ENCODE assay signal across 23 mouse cellular contexts in genomic region chr4:128260907-128261560, GRCm38 (mm10). TPM values are rescaled to one million over a fixed set of nuclear protein-coding genes. Genes with fewer than 3 reads are reported as not detected.
DNase-seq lines count a peak whose midpoint lies in the region; ATAC-seq and TF ChIP-seq lines count a peak whose summit lies in the region.
"Had no signal": no experiment of that assay in that cellular context is flagged by ENCODE, and none has a peak within 500 bp of the region (broad histone marks: within the 10 kb centered on the region; RNA-seq: fewer than 3 reads in every experiment).

Hmgb4 (minus strand) TSS chr4:128260957.

- H3K9me3 ChIP-seq in hindbrain, embryonic 13.5 days, result no peaks in the 10 kb centered on the region
- H3K9me3 ChIP-seq in hindbrain, embryonic 10.5 days, result 0 out of 2 replicates have a peak, but pooled peaks cover 2% of the 10 kb centered on the region
- H3K9me3 ChIP-seq in midbrain, embryonic 12.5 days, result no peaks in the 10 kb centered on the region
- no peaks in the 10 kb centered on the region for H3K9me3 ChIP-seq in midbrain, embryonic 10.5 days (replicated peaks)
- no peaks in the 10 kb centered on the region for H3K9me3 ChIP-seq in midbrain, embryonic 16.5 days (replicated peaks; ENCODE audit: control insufficient read depth, low read length, poor library complexity, severe bottlenecking)
- H3K9me3 ChIP-seq: hindbrain, embryonic 12.5 days; stomach, embryonic 15.5 days had no signal

- no peak for TF ChIP-seq POLR2A in brain, embryonic 14.5 days (IDR thresholded peaks at IDR 0.05; ENCODE audit: borderline replicate concordance, extremely low read depth, insufficient read depth, insufficient read length, poor library complexity, severe bottlenecking)

- H3K27me3 ChIP-seq in hindbrain, embryonic 13.5 days, result no peaks in the 10 kb centered on the region
- no peaks in the 10 kb centered on the region for H3K27me3 ChIP-seq in hindbrain, embryonic 10.5 days (ENCODE audit: insufficient read depth, poor library complexity, severe bottlenecking)
- no peaks in the 10 kb centered on the region for H3K27me3 ChIP-seq in midbrain, embryonic 12.5 days
- H3K27me3 ChIP-seq in midbrain, embryonic 10.5 days (ENCODE audit: low read depth, poor library complexity, severe bottlenecking), result no peaks in the 10 kb centered on the region
- H3K27me3 ChIP-seq in midbrain, embryonic 16.5 days (ENCODE audit: control insufficient read depth, insufficient read depth, low read depth, low read length), result no peaks in the 10 kb centered on the region
- H3K27me3 ChIP-seq: CH12.LX; hindbrain, embryonic 12.5 days; stomach, embryonic 15.5 days had no signal

- no peak for ATAC-seq in hindbrain, embryonic 13.5 days (ENCODE audit: low FRiP score)
- no peak for ATAC-seq in midbrain, embryonic 12.5 days (ENCODE audit: low FRiP score, low read depth)
- ATAC-seq in midbrain, embryonic 16.5 days, result peak; percentile 39; the same call in 1 of the 2 replicates

- 66% methylated on average over 8 of the region's 8 CpGs for WGBS in hindbrain, embryonic 13.5 days
- 76% methylated on average over 8 of the region's 8 CpGs for WGBS in hindbrain, embryonic 10.5 days
- WGBS in midbrain, embryonic 12.5 days, result 70% methylated on average over 8 of the region's 8 CpGs
- 82% methylated on average over 8 of the region's 8 CpGs for WGBS in midbrain, embryonic 10.5 days
- WGBS in midbrain, embryonic 16.5 days, result 49% methylated on average over 8 of the region's 8 CpGs

- no peak within 1 kb of the TSS for H3K9ac ChIP-seq in hindbrain, embryonic 13.5 days
- H3K9ac ChIP-seq in midbrain, embryonic 12.5 days (replicated peaks), result no peak within 1 kb of the TSS
- H3K9ac ChIP-seq in midbrain, embryonic 16.5 days (ENCODE audit: low read depth, low read length), result no peak within 1 kb of the TSS
- H3K9ac ChIP-seq: hindbrain, embryonic 12.5 days; stomach, embryonic 15.5 days had no signal

- 0 out of 2 replicates have a peak, but pooled peaks cover 7% of the 10 kb centered on the region for H3K4me1 ChIP-seq in hindbrain, embryonic 13.5 days (replicated peaks)
- H3K4me1 ChIP-seq in hindbrain, embryonic 10.5 days (replicated peaks), result no peaks in the 10 kb centered on the region
- H3K4me1 ChIP-seq in midbrain, embryonic 12.5 days, result no peaks in the 10 kb centered on the region
- no peaks in the 10 kb centered on the region for H3K4me1 ChIP-seq in midbrain, embryonic 10.5 days
- no peaks in the 10 kb centered on the region for H3K4me1 ChIP-seq in midbrain, embryonic 16.5 days (ENCODE audit: control insufficient read depth, insufficient read depth, low read length)
- H3K4me1 ChIP-seq: heart, embryonic 10.5 days; hindbrain, embryonic 12.5 days; stomach, embryonic 15.5 days had no signal

- H3K36me3 ChIP-seq in hindbrain, embryonic 13.5 days, result no peaks in the 10 kb centered on the region
- H3K36me3 ChIP-seq in hindbrain, embryonic 10.5 days, result no peaks in the 10 kb centered on the region
- no peaks in the 10 kb centered on the region for H3K36me3 ChIP-seq in midbrain, embryonic 12.5 days
- H3K36me3 ChIP-seq in midbrain, embryonic 10.5 days, result no peaks in the 10 kb centered on the region
- no peaks in the 10 kb centered on the region for H3K36me3 ChIP-seq in midbrain, embryonic 16.5 days (ENCODE audit: control insufficient read depth, insufficient read depth, low read length)
- H3K36me3 ChIP-seq: heart, embryonic 10.5 days; hindbrain, embryonic 12.5 days; stomach, embryonic 15.5 days had no signal

- no peak for DNase-seq in hindbrain, embryonic 10.5 days (ENCODE audit: low spot score)
- no peak for DNase-seq in midbrain, embryonic 10.5 days (ENCODE audit: low spot score)
- peak; percentile 40 for DNase-seq in brain, embryonic 14.5 days (ENCODE audit: low read depth)
- no peak for DNase-seq in thymus, postnatal 36 days
- DNase-seq in Muller cell, postnatal 12 days (ENCODE audit: inconsistent ontology term), result no peak
- DNase-seq: cerebellum, adult 8-10 months; kidney, adult 8-10 months; kidney, postnatal 14 days; liver; lung, postnatal 4 days; right cerebral cortex, postnatal 14 days had no signal

- TF ChIP-seq CTCF in brain, embryonic 14.5 days (IDR thresholded peaks at IDR 0.05; ENCODE audit: borderline replicate concordance, extremely low read depth, insufficient read depth, insufficient read length), result no peak

- no peak within 1 kb of the TSS for H3K4me2 ChIP-seq in hindbrain, embryonic 13.5 days
- H3K4me2 ChIP-seq in midbrain, embryonic 12.5 days (replicated peaks), result no peak within 1 kb of the TSS
- H3K4me2 ChIP-seq in midbrain, embryonic 16.5 days (ENCODE audit: low read length), result no peak within 1 kb of the TSS
- H3K4me2 ChIP-seq: hindbrain, embryonic 12.5 days; stomach, embryonic 15.5 days had no signal

- 0 out of 2 replicates have a peak within 1 kb of the TSS, but pooled peaks have one; percentile 19 for H3K27ac ChIP-seq in hindbrain, embryonic 13.5 days
- no peak within 1 kb of the TSS for H3K27ac ChIP-seq in hindbrain, embryonic 10.5 days
- peak within 1 kb of the TSS; percentile 10; the same call in 1 of the 2 replicates for H3K27ac ChIP-seq in midbrain, embryonic 12.5 days (replicated peaks)
- no peak within 1 kb of the TSS for H3K27ac ChIP-seq in midbrain, embryonic 10.5 days (replicated peaks)
- peak within 1 kb of the TSS; percentile 63 for H3K27ac ChIP-seq in midbrain, embryonic 16.5 days (ENCODE audit: low read length)
- H3K27ac ChIP-seq: heart, embryonic 10.5 days; hindbrain, embryonic 12.5 days; layer of hippocampus, adult 2 months; stomach, embryonic 15.5 days had no signal

- no peak within 1 kb of the TSS for H3K4me3 ChIP-seq in hindbrain, embryonic 13.5 days
- H3K4me3 ChIP-seq in hindbrain, embryonic 10.5 days, result no peak within 1 kb of the TSS
- H3K4me3 ChIP-seq in midbrain, embryonic 12.5 days, result no peak within 1 kb of the TSS
- H3K4me3 ChIP-seq in midbrain, embryonic 10.5 days, result no peak within 1 kb of the TSS
- no peak within 1 kb of the TSS for H3K4me3 ChIP-seq in midbrain, embryonic 16.5 days (ENCODE audit: low read depth, low read length)
- H3K4me3 ChIP-seq: heart, embryonic 10.5 days; hindbrain, embryonic 12.5 days; layer of hippocampus, adult 2 months; stomach, embryonic 15.5 days had no signal

RNA-seq across cellular contexts. Expression of gene Hmgb4, which starts in this region (rescaled TPM):
- not detected in 2 replicates for polyA plus RNA-seq in hindbrain, embryonic 13.5 days (2015; fragmentation: Nextera tagmentation; extraction: Ambion mirVana)
- polyA plus RNA-seq in hindbrain, embryonic 10.5 days (2016; fragmentation: Nextera tagmentation; extraction: Ambion mirVana), result not detected in 2 replicates
- polyA plus RNA-seq in midbrain, embryonic 12.5 days (2016; fragmentation: Nextera tagmentation; extraction: Ambion mirVana), result not detected in 2 replicates
- polyA plus RNA-seq in midbrain, embryonic 10.5 days (2016; fragmentation: Nextera tagmentation; extraction: Ambion mirVana), result not detected in 2 replicates
- not detected in 2 replicates for polyA plus RNA-seq in brain, embryonic 14.5 days (2012; rRNA removed)
- polyA plus RNA-seq in midbrain, embryonic 16.5 days (2015; fragmentation: Nextera tagmentation; extraction: Ambion mirVana), result 0.26 TPM in 1 of 2 replicates, not detected in the other
- polyA plus RNA-seq: forebrain, embryonic 11.5 days; heart, embryonic 10.5 days; heart, postnatal 0 days; hindbrain, embryonic 12.5 days; intestine, embryonic 14.5 days; liver, embryonic 16.5 days; stomach, embryonic 15.5 days had no signal

Comparison
In these comparisons a context has a peak if more than half of its experiments do, and no peak if none do; other contexts are left out.
1. H3K27ac ChIP-seq: peak in hindbrain, embryonic 13.5 days (single experiment) and midbrain, embryonic 12.5 days (single experiment); none in hindbrain, embryonic 10.5 days (single experiment) and midbrain, embryonic 10.5 days (single experiment).
2. Peak in DNase-seq in brain, embryonic 14.5 days; RNA of the gene not detected or under 1 TPM.
3. Peak in ATAC-seq and H3K27ac ChIP-seq in midbrain, embryonic 16.5 days; RNA of the gene not detected or under 1 TPM.